Mouse (Mus musculus) layer of hippocampus, postnatal 14 days (tissue): ENCODE data around the gene Cd151. TPM values are rescaled to one million over a fixed set of nuclear protein-coding genes. Genes with fewer than 3 reads are reported as not detected.

Source experiments
- DNase-seq, 2 experiments: peaks; one replicate each; pipeline ENCODE4 v3.0.0; 2021 to 2022; ENCODE audit warnings: low spot score in 2 of 2, mixed read lengths in 1 of 2
- total RNA-seq, 2 experiments: library from RNA; stranded (reverse); gene quantifications; 2 replicates each; pipeline ENCODE4 v1.2.3; 2021

Gene Cd151
- total RNA-seq, 2 experiments from 2014 or later = 29.5 to 33.8 TPM

DNA sequence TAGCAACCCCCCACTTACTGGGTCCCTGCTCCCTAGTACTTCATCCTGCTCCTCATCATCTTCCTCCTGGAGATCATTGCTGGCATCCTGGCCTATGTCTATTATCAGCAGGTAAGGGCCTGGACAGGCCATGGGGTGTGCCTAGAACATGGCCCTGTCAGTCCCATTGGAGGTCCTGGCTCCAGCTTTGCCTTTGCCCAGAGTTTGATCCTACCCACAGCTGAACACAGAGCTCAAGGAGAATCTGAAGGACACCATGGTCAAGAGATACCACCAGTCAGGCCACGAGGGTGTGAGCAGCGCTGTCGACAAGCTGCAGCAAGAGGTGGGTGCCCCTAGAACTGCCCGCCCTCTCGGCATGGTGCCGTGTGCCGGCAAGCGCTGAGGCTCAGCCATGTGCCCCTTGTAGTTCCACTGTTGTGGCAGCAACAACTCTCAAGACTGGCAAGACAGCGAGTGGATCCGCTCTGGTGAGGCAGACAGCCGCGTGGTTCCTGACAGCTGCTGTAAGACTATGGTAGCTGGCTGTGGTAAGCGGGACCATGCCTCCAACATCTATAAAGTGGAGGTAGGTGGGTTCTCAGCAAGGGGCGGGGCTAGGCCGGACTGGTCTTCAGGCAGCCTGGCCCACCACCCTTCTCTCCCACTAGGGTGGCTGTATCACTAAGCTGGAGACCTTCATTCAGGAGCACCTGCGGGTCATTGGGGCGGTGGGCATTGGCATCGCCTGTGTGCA is 2.9 kb downstream of the Cd151 start:
- DNase-seq = no peak

DNA sequence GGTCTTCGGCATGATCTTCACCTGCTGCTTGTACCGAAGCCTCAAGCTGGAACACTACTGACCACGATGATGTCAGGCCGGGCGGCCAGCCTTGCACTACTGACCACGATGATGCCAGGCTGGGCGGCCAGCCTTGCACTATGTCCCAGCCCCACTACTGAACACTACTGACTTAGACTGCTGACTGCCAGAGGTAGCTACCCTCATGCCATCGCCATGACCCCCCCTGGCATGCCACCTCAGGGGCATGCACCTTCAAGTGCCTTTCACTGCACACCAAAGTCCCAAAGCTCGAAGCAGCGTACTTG is 3.4 kb downstream of the Cd151 start:
- DNase-seq = no peak

DNA sequence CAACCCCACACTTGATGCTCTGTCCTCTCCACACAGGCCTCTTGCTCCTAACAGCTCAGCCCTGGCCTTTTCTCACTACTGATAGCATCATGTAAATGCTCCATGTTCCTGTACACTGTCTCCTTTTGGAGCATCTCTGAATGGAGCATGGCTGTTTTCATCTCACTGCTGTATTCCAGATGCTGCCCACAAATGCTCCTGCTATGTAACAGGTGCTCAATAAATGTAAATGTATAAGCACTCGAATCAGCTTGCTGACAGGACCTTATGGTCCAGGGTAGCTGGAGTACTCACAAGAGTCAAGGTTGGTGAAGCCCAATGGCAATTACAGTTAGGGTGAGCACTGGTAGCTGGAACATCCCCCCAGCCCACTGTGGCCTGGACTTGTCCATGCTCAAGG is 4.0 kb downstream of the Cd151 start:
- DNase-seq = no peak

DNA sequence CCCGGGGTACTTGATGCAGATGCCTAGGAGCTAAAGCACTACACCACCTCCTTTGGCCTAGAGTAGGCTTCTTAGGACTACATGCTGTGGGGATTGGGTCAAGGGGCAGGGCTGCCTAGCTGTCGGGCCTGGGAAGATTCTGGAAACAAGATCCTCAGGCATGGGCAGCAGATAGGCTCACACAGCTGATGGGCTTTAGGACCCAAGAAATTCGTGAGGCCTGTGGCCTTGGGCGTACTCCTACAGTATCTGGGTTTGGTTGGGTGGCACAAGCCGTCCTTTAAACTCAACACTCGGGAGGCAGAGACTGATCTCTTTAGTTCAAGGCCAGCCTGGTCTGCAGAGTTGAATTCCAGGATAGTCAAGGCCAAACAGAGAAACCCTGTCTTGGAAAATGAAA is 5.0 kb downstream of the Cd151 start:
- DNase-seq = no peak

DNA sequence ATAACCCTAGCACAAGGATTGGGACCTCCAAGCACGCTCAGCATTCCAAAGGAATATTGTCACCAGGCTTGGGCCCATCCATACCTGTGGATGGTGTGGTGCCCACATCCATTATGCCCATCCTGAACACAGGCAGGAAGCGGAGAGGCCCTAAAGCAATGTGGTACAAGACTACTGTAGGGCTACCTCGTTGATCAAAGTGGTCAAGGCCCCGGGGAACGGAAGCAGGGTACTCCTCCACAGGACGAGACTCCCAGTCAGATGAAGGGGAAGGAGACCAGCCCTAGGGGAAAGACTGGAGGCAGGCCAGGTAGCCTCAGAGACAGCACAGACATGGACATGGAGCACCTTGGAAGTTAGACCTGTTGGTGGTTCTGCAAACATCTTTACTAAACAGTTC is 5.6 kb downstream of the Cd151 start:
- DNase-seq = no peak

DNA sequence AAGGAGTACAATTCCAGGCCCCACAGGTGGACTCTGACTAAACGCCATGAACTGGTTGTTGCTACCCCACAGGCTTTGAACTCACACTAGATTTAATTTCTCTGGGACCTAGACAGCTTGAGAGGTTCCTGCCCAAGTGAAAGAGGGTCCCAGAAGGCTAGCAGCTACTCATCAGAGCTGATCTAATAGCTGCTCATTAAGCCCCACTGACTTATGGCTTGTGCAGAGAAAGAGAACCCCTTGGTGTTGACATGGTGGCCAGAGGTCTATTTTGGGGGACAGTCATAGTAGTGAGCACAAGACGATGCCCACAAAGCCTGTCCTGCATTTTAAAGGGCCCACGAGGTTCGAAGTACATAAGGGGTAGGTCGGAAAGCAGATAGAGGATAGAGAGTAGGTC is 7.0 kb downstream of the Cd151 start:
- no peak for DNase-seq

DNA sequence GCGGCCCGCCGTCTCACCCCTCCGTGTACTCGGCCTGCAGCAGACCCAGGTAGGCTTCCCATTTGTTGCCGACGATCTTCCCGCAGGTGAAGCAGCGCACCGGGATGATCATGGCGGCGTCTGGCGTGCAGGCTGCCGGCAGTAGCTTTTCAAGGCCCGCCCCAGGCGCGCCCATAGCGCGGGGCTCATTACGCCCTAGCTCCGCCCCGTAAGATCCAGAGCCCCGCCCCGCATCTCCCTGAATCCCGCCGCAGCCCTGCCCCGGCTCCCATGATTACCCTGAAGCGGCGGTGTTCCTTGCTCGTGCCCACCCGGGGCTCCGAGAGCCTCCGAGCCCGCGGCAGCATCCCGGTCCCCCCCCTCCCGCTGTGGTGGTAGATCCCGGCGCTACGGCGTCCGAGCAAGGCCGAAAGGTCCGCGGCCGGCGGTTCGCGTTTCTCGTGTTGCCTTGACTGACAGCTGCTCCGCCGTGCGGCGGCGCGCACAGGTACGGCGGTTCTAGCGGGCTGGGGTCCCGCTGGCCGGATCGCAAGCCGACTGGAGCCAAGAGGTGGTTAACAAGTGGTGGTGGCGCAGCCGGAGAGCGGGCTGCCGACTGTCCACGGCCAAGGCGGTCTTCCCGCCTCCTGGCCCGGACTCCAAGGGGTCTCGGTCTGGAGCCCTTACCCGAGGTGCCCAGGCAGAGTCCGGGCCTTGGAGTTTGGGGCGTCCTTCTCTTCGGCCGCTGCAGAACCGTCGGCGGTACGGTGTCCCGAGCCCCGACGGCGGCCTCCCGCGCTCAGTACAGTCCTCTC is 8.0 kb downstream of the Cd151 start, which contains the start of the genes Polr2l and Tspan4:
Gene Polr2l, minus strand, starts transcription at position 122 of the 794 bp plus-strand sequence.
Gene Tspan4, plus strand, starts transcription at position 230 of the 794 bp plus-strand sequence.
- DNase-seq = peak; percentile 82 to 92

DNA sequence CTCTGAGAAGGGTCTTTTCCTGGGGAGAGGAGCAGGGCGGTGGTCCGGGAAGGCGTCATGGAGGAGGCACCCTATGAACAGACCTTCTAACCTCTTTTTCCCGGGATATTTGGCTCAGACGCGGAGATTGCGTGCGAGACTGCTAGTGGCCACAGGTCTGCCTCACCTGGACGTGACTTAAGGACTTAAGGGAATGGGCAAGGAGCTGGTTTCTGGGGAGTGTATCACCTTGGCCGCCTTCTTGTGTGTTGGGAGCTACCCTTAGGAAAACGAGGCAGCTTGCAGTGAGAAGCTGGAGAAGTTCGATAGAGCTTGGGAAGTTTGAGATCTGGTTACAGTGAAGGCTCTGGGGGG is 8.6 kb downstream of the Cd151 start:
- DNase-seq = no peak

DNA sequence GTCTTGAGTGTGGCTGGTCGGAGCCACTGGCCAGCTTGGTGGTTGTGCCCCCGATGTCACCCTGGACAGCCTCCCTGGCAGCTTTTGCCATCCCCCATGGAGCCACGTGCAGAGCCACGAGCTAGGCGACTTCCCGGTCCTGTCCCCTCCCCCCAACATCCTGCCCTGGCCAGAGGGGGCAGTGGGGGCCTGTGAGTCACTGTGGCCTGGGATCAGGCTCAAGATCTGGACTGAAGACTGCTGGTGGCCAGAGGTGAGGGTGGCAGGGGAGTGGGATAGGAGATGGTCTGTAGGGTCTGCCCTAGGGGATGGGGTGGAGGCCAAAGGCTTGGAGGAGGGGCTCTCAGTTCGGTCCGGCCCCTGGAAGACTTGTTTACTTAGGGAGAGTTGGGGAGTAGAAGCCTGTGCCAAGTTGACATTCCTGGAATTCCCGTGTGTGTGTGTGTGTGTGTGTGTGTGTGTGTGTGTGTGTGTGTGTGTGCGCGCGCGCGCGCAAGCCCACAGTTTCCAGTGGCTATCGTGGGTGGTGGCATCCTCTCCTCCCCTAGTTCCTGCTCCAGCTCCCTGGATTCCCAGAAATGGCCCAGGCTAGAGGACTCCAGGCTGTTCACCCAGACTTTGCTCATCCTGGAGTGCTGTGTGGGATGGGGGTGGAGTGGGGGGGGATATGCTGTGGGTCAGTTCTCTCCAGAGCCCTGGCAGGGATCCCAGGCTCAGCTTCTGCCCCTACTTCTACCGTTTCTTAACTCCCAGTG is 9.2 kb downstream of the Cd151 start:
- no peak for DNase-seq

DNA sequence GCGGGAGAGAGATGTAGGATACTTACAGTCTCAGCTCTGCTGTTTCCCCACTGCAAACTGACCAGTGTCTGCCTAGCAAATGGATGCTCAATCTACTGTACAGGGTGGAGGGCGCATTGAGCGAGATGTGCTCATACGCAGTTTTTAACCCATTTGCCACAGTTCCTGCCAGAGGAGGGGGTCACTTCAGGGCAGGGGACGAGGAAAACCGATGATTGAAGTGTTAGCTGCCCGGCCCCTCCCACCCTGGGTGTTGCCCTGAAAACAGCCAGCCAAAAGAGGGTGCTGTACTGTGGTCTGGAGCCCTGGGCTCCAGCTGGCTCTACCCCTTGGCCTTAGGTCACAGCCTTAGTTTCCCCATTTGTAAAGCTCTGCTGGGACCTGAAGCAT is 9.8 kb downstream of the Cd151 start:
- no peak for DNase-seq

DNA sequence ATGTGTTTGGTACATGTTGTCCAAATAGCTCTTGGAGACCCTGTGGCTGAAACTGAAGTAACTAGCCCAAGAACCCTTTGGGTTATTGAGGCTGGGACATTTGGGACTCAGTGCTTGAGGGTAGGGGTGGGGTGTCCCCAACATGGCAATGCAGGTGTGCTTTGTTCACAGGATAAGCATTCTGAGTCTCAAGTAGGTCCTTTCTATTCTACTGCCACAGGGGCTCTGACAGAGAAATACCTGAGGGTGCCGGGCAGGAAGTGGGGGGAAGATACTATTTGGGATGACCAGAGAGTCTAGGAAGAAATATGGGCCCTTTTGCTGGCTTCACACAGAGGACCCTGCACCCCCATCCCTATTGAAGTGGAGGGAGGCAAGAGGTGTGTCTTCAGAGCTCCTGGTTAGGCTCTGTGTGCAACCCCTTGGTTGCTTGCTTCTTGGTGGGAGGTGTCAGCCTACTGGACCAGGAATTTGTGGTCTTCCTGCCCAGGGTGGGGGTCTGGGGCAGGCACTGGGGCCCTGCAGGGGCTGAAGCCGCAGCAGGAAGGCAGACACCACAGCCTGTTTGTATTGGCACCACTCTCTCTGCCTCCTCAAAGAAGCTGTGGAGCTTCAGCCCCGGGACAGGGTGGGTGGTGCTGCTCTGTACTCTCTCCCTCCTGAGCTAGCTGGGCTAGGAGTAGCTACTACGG is 10.5 kb downstream of the Cd151 start:
- no peak for DNase-seq

DNA sequence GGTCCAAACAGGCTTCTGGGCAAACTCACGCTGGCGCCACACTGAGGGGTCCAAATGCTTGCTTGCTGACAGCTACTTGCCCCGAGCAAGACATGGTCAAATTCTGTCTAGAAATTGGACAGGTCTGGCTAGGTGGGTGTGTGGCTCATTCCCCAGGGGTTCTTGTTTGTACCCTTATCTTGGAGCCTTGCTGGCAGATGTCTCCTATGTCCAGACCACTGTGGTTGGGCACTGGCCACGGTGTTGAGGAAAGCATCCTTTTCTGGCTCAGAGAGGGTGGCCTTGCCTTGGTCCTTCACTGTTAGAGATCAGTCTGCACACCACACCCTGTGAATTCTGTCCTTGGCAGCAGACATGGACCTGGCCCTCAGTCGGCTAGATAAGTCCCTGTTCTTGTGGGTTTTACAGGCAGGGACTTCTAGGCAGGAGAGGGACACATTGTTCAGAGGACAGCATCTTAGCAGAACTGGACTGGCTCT is 11.1 kb downstream of the Cd151 start:
- no peak for DNase-seq

DNA sequence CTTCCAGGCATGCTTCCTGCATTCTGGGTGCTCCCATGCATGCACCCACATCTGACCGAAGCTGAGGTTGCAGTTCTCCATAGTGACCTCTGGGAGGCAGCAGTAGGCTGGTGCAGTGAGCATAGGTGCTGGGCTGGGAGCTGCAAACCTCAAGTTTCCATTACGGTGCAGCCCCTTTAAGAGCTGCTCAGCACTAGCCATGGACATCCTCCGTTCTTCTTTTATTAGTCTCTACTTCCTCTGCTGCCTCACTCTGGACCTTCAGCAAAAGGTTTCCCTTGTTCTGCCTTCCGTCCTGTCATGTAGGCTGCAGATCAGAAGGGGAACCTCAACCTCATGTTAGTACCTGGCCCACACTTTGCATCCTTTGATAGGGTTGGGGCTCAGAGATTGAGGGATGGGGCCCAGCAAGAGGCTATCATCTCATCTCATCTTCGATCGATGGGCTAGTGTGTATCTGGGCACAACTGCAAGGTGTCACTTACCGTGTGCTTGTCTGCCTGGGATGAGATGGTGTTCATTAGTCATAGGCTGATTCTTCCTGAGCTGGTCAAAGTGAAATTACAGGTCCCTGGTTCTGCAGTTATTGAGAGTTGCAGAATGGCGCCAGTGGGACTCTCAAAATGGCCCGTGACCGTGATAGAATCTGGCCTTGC is 13.8 kb downstream of the Cd151 start:
- peak; percentile 72 to 78 for DNase-seq

DNA sequence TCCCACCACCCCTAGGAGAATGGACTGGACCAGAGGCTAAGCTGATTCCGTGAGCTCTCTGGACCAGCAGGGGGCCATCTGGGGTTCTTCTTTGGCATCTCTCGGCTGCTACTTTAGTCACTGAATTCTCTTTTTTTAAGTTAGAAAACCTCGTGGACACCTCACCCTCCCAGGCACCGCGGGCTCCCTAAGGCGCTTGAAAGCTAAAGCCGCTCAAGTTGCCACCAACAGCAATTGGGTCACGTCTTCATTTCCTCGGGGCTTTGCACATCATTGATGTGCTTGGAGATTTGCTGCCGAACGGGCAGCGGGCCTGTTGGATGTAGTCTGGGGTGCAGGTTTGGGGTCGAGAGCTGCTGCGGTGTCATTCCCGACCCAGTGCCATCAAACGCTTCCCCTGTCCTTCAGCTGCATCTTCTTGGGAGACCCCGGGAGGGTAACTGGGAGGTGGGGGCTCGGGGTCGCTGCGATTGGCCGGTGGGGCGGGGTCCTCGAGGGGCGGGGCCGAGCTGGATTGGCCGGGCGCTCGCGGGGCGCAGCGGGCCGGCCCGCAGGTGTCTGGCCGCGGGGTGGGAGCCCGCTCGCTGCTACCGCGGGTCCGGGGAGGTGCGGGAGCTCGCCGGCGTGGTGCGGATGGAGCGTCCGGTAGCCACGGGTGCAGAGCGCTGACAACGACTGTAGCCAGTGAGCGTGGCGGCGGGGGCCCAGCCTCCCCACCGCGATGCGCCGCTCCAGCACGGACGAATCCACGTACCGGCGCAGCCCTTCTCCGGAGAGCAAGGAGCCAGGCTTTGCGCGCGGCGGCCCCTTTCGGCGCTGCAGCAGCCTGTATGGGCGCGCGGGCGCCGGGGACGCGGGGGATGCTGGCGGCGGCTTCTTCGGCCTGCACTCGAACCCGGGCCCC is 14.6 kb downstream of the Cd151 start:
- no peak for DNase-seq

DNA sequence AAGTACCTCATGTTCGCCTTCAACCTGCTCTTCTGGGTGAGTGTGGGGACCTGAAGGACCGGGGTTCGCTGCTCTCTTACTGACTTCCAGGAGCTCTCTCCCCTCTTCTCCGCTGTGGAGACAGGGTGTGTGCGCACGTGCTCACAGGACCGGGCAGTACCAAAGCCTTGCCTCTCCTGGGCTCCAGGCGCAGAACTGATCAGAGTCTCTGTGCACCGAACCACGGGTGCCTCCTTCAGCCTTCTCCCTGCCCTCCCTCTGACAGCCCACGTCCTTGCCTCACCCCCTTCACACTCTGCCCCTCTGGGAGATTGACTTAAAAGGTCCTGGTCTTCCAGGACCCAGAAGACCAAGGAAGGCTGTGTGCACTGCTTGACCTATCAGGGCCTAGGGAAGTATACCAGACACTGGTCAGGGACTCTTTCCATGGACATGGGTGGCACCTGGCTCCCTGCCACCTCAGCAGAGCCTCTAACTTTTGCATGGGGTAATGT is 15.4 kb downstream of the Cd151 start:
- DNase-seq = no peak

DNA sequence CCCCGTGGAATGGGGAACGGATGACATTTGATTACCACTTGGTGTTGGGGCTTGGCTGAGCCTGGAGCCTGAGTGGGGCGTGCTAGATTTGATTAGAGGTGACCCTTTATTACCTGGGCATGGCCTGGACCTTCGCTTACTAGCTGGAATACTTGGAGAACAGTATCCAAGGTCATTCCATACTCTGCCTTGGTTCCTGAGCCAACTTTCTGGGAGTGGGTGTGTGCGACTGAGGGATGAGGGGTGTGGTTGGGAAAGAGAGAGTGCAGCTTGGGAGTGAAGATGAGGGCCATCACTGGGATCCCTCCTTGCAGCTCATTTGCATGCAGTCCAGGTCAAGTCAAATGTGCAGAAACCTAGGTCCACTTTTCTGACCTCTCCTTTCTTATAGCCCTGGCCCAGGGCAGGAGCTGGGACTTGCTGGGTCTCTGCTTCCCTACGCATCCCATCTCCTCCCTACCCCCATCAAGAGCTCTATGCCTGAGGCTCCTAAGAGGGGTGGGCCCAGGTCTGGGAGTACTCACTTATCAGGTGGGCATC is 16.0 kb downstream of the Cd151 start:
- DNase-seq = no peak

DNA sequence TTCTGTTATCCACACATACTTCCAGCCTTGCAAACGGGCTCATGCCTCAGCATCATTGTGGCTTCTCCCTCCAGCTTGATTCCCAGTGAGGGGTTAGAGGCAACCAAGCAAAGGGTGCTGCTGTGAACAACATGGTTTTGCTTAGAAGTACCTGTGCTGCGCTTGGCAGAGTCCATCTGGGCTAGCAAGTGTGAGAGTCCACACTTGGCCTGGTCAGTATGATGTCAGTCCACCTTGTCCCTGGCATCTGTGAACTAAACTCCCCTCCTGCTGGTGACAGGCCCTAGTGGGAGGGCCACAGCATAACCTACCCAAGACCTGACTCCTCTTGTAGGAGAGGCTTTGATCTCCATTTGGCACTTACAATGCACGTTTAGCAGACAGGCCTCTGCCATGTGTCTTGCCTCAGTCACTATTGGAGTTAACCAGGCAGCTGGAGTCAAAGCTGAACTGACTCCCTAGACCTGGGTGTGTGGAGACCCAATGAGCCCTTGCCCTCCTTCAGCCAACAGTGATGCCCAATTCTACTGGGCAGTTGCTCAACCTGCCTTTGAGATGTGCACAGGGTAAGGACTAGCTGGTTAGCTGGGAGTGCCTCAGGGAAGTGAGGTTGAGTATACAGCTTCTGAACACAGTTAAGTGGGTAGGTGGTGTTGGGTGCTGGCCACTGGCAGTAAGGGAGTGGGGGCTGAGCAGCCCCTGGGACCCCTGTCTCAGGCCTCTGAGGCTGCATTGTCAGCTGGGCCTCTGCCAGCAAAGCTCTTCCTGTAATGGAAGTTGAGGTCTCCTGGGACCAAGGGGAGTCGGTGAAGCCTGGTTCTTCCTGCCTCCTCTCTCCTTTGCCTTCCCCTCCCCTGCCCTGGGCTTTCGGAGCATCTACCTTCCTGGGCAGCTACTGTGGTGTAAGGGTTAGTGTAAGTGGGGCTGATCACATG is 17.3 kb downstream of the Cd151 start:
- DNase-seq = no peak

DNA sequence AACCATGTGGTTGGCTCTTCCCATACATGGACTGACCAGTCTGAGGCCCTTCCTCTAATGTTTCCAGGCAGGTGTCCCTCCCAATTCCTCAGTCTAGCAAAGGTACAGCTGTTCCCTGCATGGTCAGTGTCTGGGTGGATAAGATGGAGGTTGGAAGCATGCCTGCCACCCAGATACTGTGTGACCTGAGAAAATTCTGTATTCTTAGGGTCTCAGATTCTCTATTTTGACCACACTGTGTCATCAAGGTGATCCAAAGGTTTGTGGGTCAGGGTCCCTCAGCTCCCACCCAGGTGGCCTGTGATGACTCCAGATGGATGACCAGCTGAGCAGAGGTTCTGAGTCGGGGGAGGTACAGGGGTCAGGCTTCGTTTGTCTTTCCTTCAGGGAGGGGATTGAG is 18.0 kb downstream of the Cd151 start:
- no peak for DNase-seq
